Comparison of ENCODE assay signal across 16 mouse cellular contexts in the genomic region with DNA sequence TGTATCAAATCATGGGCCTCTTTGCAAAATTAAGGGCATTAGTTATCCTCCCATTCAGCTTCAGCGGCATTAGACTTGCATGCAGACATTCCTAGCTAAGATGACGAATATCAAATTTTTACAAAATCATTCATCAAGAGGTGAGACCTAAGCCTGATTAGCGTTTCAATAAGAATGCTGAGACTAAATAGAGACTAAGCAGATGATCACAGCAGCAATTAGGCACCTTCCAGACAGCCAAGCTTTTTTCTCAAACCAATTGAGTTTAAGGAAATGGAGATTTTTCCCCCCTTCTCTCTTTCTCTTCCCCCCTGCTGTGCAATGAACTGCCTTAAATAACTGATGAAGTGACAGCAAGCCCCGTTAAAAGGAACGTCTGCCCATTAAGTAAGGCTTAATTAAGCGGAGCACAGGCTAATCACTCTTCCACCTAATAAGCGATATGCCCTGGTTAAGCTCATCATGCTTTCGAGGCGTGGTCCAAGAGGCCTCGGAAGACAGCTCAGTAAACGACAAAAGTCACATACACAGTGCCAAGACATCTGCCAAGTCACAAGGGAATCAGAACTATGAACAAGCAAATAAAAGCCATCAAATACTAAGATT.
A peak's percentile ranks its signal among the peaks of the same experiment; 100 is the strongest.
DNase-seq lines count a peak whose midpoint lies in the region; ATAC-seq and TF ChIP-seq lines count a peak whose summit lies in the region.
"Had no signal": no experiment of that assay in that cellular context is flagged by ENCODE, and none has a peak within 500 bp of the region (broad histone marks: within the 10 kb centered on the region; RNA-seq: fewer than 3 reads in every experiment).

No protein-coding gene starts in this region.

- no peak overlapping the region for H3K4me2 ChIP-seq in midbrain, embryonic 12.5 days (replicated peaks)
- H3K4me2 ChIP-seq in midbrain, embryonic 15.5 days: no peak overlapping the region
- H3K4me2 ChIP-seq in forebrain, embryonic 13.5 days: no peak overlapping the region
- no peak overlapping the region for H3K4me2 ChIP-seq in hindbrain, embryonic 15.5 days
- no peak overlapping the region for H3K4me2 ChIP-seq in neural tube, embryonic 15.5 days
- H3K4me2 ChIP-seq: liver, embryonic 12.5 days; lung, embryonic 14.5 days had no signal

- no peak for TF ChIP-seq CTCF in kidney, adult 2 months (conservative IDR thresholded peaks at IDR 0.05; ENCODE audit: insufficient read depth, insufficient read length, low read depth, low read length)

- no peak overlapping the region for H3K27ac ChIP-seq in midbrain, embryonic 12.5 days (replicated peaks)
- H3K27ac ChIP-seq in midbrain, embryonic 15.5 days: no peak overlapping the region
- peak overlapping the region; percentile 52 for H3K27ac ChIP-seq in forebrain, embryonic 13.5 days
- no peak overlapping the region for H3K27ac ChIP-seq in hindbrain, embryonic 15.5 days (replicated peaks)
- no peak overlapping the region for H3K27ac ChIP-seq in neural tube, embryonic 15.5 days (replicated peaks)
- no peak overlapping the region for H3K27ac ChIP-seq in kidney, adult 2 months (ENCODE audit: insufficient read depth, low read depth, low read length)
- H3K27ac ChIP-seq: embryonic facial prominence, embryonic 10.5 days; liver, embryonic 12.5 days; macrophage had no signal

- peaks cover 18% of the 10 kb centered on the region for H3K27me3 ChIP-seq in midbrain, embryonic 12.5 days
- no peaks in the 10 kb centered on the region for H3K27me3 ChIP-seq in midbrain, embryonic 15.5 days (replicated peaks)
- no peaks in the 10 kb centered on the region for H3K27me3 ChIP-seq in forebrain, embryonic 13.5 days
- H3K27me3 ChIP-seq in hindbrain, embryonic 15.5 days: no peaks in the 10 kb centered on the region
- H3K27me3 ChIP-seq in neural tube, embryonic 15.5 days (replicated peaks): no peaks in the 10 kb centered on the region
- H3K27me3 ChIP-seq in kidney, adult 2 months (replicated peaks; ENCODE audit: control insufficient read depth, insufficient read depth, low read length): no peaks in the 10 kb centered on the region
- H3K27me3 ChIP-seq: liver, embryonic 12.5 days had no signal

- no peak overlapping the region for H3K4me3 ChIP-seq in midbrain, embryonic 12.5 days
- no peak overlapping the region for H3K4me3 ChIP-seq in midbrain, embryonic 15.5 days
- no peak overlapping the region for H3K4me3 ChIP-seq in forebrain, embryonic 13.5 days
- no peak overlapping the region for H3K4me3 ChIP-seq in hindbrain, embryonic 15.5 days
- H3K4me3 ChIP-seq in neural tube, embryonic 15.5 days (replicated peaks): no peak overlapping the region
- H3K4me3 ChIP-seq in kidney, adult 2 months (ENCODE audit: insufficient read depth, low read depth, low read length): no peak overlapping the region
- H3K4me3 ChIP-seq: embryonic facial prominence, embryonic 10.5 days; erythroblast, embryonic 14.5 days; liver, embryonic 12.5 days had no signal

- H3K36me3 ChIP-seq in midbrain, embryonic 12.5 days: no peaks in the 10 kb centered on the region
- no peaks in the 10 kb centered on the region for H3K36me3 ChIP-seq in midbrain, embryonic 15.5 days (replicated peaks)
- no peaks in the 10 kb centered on the region for H3K36me3 ChIP-seq in forebrain, embryonic 13.5 days (ENCODE audit: poor library complexity, severe bottlenecking)
- no peaks in the 10 kb centered on the region for H3K36me3 ChIP-seq in hindbrain, embryonic 15.5 days
- H3K36me3 ChIP-seq in neural tube, embryonic 15.5 days: no peaks in the 10 kb centered on the region
- no peaks in the 10 kb centered on the region for H3K36me3 ChIP-seq in kidney, adult 2 months (ENCODE audit: control insufficient read depth, insufficient read depth, low read length)
- H3K36me3 ChIP-seq: liver, embryonic 12.5 days had no signal

- WGBS in midbrain, embryonic 12.5 days: 25% methylated on average over 11 of the region's 11 CpGs
- WGBS in midbrain, embryonic 15.5 days: 20% methylated on average over 11 of the region's 11 CpGs
- 4% methylated on average over 11 of the region's 11 CpGs for WGBS in forebrain, embryonic 13.5 days
- 21% methylated on average over 11 of the region's 11 CpGs for WGBS in hindbrain, embryonic 15.5 days
- WGBS in neural tube, embryonic 15.5 days: 20% methylated on average over 11 of the region's 11 CpGs
- WGBS in kidney, adult 2 months: 31% methylated on average over 11 of the region's 11 CpGs

- no peak for TF ChIP-seq POLR2A in kidney, adult 2 months (IDR thresholded peaks at IDR 0.05; ENCODE audit: low read depth, low read length)

- peaks cover 9% of the 10 kb centered on the region; the same call in 1 of the 2 replicates for H3K4me1 ChIP-seq in midbrain, embryonic 12.5 days
- H3K4me1 ChIP-seq in midbrain, embryonic 15.5 days: no peaks in the 10 kb centered on the region
- H3K4me1 ChIP-seq in forebrain, embryonic 13.5 days: peaks cover 18% of the 10 kb centered on the region
- H3K4me1 ChIP-seq in hindbrain, embryonic 15.5 days (replicated peaks): peaks cover 9% of the 10 kb centered on the region
- peaks cover 12% of the 10 kb centered on the region; the same call in 1 of the 2 replicates for H3K4me1 ChIP-seq in neural tube, embryonic 15.5 days
- no peaks in the 10 kb centered on the region for H3K4me1 ChIP-seq in kidney, adult 2 months (ENCODE audit: control insufficient read depth, insufficient read depth, low read length)
- H3K4me1 ChIP-seq: liver, embryonic 12.5 days had no signal

- no peaks in the 10 kb centered on the region for H3K9me3 ChIP-seq in midbrain, embryonic 12.5 days
- H3K9me3 ChIP-seq in midbrain, embryonic 15.5 days: no peaks in the 10 kb centered on the region
- no peaks in the 10 kb centered on the region for H3K9me3 ChIP-seq in forebrain, embryonic 13.5 days (replicated peaks)
- no peaks in the 10 kb centered on the region for H3K9me3 ChIP-seq in hindbrain, embryonic 15.5 days
- H3K9me3 ChIP-seq in neural tube, embryonic 15.5 days (replicated peaks): no peaks in the 10 kb centered on the region
- H3K9me3 ChIP-seq: embryonic facial prominence, embryonic 10.5 days; liver, embryonic 12.5 days had no signal

- H3K9ac ChIP-seq in midbrain, embryonic 12.5 days (replicated peaks): no peak overlapping the region
- H3K9ac ChIP-seq in midbrain, embryonic 15.5 days: no peak overlapping the region
- H3K9ac ChIP-seq in forebrain, embryonic 13.5 days: no peak overlapping the region
- H3K9ac ChIP-seq in hindbrain, embryonic 15.5 days: no peak overlapping the region
- no peak overlapping the region for H3K9ac ChIP-seq in neural tube, embryonic 15.5 days (replicated peaks)
- H3K9ac ChIP-seq: liver, embryonic 12.5 days; lung, embryonic 14.5 days had no signal

- peak; percentile 71 for ATAC-seq in midbrain, embryonic 12.5 days (ENCODE audit: low FRiP score, low read depth)
- no peak for ATAC-seq in midbrain, embryonic 15.5 days (replicated peaks)
- ATAC-seq in forebrain, embryonic 13.5 days: peak; percentile 85
- ATAC-seq in hindbrain, embryonic 15.5 days (ENCODE audit: low FRiP score, low read depth): peak; percentile 42; the same call in 1 of the 2 replicates
- peak; percentile 35; the same call in 1 of the 2 replicates for ATAC-seq in neural tube, embryonic 15.5 days (ENCODE audit: low FRiP score)
- no peak for ATAC-seq in cerebellum, adult (ENCODE audit: insufficient number of reproducible peaks, low FRiP score, low TSS enrichment)
- ATAC-seq: liver, embryonic 12.5 days had no signal

- no peak for DNase-seq in cerebellum, adult 11 months
- DNase-seq in kidney, adult 2 months: no peak
- DNase-seq: cerebellum, postnatal 25 days; gastrocnemius, postnatal 25 days; lung, embryonic 14.5 days; thymus, postnatal 25 days had no signal

Comparison
In these comparisons a context has a peak if more than half of its experiments do, and no peak if none do; other contexts are left out.
1. ATAC-seq: peak in midbrain, embryonic 12.5 days (single experiment), forebrain, embryonic 13.5 days (single experiment), hindbrain, embryonic 15.5 days (single experiment) and neural tube, embryonic 15.5 days (single experiment); none in midbrain, embryonic 15.5 days (single experiment) and cerebellum, adult (single experiment).